Mouse (Mus musculus): ENCODE measurements around the gene Arfgap1.

DNA sequence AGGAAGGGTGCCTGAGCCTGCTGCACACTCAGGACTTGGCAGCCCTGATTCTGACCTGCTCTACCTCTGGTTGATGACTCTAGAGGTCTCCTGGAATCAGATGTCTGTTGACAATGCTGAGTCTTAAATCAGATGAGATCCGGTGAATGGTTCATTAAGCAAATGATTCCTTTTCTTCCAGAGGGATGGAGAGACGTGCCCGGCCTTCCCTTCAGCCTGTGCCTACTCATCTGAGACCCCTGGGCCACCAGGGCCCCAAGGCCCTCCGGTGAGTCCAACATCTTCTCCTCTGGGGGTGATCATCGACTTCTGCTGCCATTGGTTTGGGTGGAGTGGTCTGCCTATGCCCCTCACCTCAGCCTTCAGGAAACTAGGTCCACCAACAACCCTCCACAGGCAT lies 41.3 kb downstream of the Arfgap1 start:
- TF ChIP-seq POLR2A (IDR thresholded peaks at IDR 0.05; ENCODE audit: borderline replicate concordance, extremely low read depth, insufficient read depth, insufficient read length, poor library complexity, severe bottlenecking) (no peak), CTCF (IDR thresholded peaks at IDR 0.05; ENCODE audit: borderline replicate concordance, extremely low read depth, insufficient read depth, insufficient read length) (no peak)
